Mouse (Mus musculus) embryonic facial prominence, embryonic 13.5 days (tissue): ENCODE measurements at regions not wholly inside any gene's neighbourhood (a gene's known extent, or its start where the extent isn't known, plus 50 kb on each side); places are given as distances from the start of the nearest gene placed in this dataset.
A peak's percentile ranks its signal among the peaks of the same experiment; 100 is the strongest.

Experiments
- ATAC-seq: fragments of 200-750 bp; cut with Nextera tagmentation; 2 replicates; pipeline ENCODE4 v1.8.0; 2017; ENCODE audit warnings: low read depth; ENCODE audit not compliant: insufficient number of reproducible peaks, insufficient read depth, low FRiP score, low TSS enrichment
- H3K27ac ChIP-seq: fragments of 300-500 bp; sonication (generic); 2 replicates; pipeline ENCODE4 v1.5.1; 2015; ENCODE audit warnings: moderate library complexity, mild to moderate bottlenecking, inconsistent platforms
- H3K27me3 ChIP-seq: fragments of 300-500 bp; sonication (generic); 2 replicates; pipeline ENCODE4 v1.6.1; 2015; ENCODE audit warnings: mild to moderate bottlenecking, inconsistent platforms
- H3K36me3 ChIP-seq: fragments of 300-500 bp; sonication (generic); 2 replicates; pipeline ENCODE4 v1.6.1; 2015; ENCODE audit warnings: mild to moderate bottlenecking, inconsistent platforms
- H3K4me1 ChIP-seq: fragments of 300-500 bp; sonication (generic); 2 replicates; pipeline ENCODE4 v1.6.1; 2015; ENCODE audit warnings: inconsistent platforms
- H3K4me2 ChIP-seq: fragments of 300-500 bp; sonication (generic); 2 replicates; pipeline ENCODE4 v1.6.1; 2015; ENCODE audit warnings: moderate library complexity, mild to moderate bottlenecking, inconsistent platforms
- H3K4me3 ChIP-seq: fragments of 300-500 bp; sonication (generic); 2 replicates; pipeline ENCODE4 v1.5.1; 2015; ENCODE audit warnings: mild to moderate bottlenecking, inconsistent platforms
- H3K9ac ChIP-seq: fragments of 300-500 bp; sonication (generic); 2 replicates; pipeline ENCODE4 v1.6.1; 2015; ENCODE audit warnings: mild to moderate bottlenecking, inconsistent platforms
- H3K9me3 ChIP-seq: fragments of 300-500 bp; sonication (generic); 2 replicates; pipeline ENCODE4 v1.6.1; 2016; ENCODE audit warnings: inconsistent platforms
- WGBS: fragments of 180-500 bp; shearing (Covaris S2); methylation state at CpG from one replicate; pipeline ENCODE4 v1.1.7; 2015; ENCODE audit warnings: mixed read lengths; 5-methylcytosine and 5-hydroxymethylcytosine counted together

DNA sequence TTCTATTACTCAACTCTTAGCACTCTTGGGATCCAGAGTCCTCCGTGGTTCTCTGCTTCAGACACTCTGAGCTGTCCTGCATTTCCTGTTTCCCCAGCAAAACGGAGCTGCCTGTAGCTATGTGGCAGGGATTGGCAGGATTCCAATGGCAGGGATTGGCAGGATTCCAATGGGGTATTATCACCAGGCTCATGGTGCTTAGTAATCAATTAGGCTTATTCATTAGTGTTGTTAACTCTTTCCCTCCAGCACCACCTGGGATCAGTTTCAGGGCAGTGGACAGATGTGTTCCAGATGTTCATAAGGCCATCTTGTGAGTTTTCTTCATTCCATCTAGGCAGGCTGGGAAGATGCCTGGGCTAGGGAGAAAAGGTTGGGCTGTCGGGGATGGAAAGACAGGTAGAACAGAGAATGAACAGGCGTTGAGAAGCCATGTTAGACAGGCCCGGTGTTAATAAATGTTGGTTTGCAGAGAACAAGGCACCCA is 163.5 kb downstream of the Emp1 start:
- H3K27ac ChIP-seq: peak overlapping the region; percentile 41; the same call in 1 of the 2 replicates
- no peak overlapping the region for H3K4me3 ChIP-seq
- ATAC-seq: peak; percentile 79
- peak overlapping the region; percentile 28 for H3K4me2 ChIP-seq
- H3K9ac ChIP-seq: no peak overlapping the region
- H3K27me3 ChIP-seq: peaks cover 14% of the 10 kb centered on the region; the same call in 1 of the 2 replicates
- H3K36me3 ChIP-seq: no peaks in the 10 kb centered on the region
- H3K9me3 ChIP-seq: no peaks in the 10 kb centered on the region
- 31% methylated on average over 5 of the region's 5 CpGs for WGBS
- H3K4me1 ChIP-seq: peaks cover 19% of the 10 kb centered on the region

- ATAC-seq: peak; percentile 58
- Histone ChIP-seq H3K9ac (no peak overlapping the region), H3K9me3 (no peaks in the 10 kb centered on the region), H3K36me3 (no peaks in the 10 kb centered on the region), H3K4me3 (no peak overlapping the region), H3K27ac (no peak overlapping the region; the same call in 1 of the 2 replicates), H3K4me1 (peaks cover 19% of the 10 kb centered on the region), H3K4me2 (no peak overlapping the region), H3K27me3 (peaks cover 14% of the 10 kb centered on the region; the same call in 1 of the 2 replicates)
- WGBS: 66% methylated on average over 24 of the region's 24 CpGs
Measured at GRCm38 (mm10) chr6:135526460-135527160, 164.3 kb downstream of the Emp1 start.

GRCm38 (mm10) chr6:135527879-135528278 is 165.5 kb downstream of the Emp1 start:
- ATAC-seq: no peak
- WGBS: 57% methylated on average over 4 of the region's 4 CpGs
- no peak overlapping the region for H3K9ac ChIP-seq

DNA sequence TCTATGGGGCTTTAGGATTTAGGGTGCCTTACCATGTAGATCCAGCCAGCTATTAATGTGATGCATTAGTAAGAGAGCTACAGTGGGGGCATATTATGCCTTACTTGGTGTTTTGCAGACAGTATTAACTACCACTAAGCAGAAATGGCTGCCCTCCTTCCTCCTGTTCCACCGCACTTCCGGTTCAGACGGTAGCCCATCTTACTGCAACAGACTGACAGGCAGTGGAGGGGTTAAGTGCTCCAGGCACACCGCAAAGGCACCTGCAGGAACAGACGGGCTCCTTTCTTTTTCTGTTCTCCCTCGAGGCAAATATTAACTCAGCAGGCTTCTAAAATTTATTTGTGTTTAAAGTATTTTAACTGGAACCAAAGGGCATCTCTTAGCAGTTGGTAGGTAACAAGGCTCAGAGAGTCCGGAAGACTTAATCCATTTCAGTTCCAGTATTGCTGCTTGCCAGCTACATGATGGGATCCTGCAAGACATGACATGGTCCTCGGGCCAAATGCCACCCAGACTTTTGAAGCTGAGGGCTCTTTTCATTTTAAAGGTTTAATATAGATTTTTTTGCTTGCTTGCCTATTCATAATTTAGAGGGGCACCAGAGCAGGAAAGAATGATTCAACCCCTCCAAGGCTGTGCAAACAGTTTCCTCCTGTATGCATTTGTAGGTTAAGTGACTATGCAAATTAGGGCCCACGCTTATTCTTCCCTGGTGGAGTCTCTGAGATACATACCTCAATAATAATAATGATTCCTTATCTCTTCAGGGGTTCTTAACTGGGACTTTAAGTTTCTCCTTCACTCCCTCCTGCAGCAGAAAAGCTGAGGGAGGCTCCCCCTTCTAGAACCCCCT is 177.7 kb downstream of the Emp1 start:
- Histone ChIP-seq H3K9ac (no peak overlapping the region), H3K4me1 (peaks cover 13% of the 10 kb centered on the region; the same call in 1 of the 2 replicates), H3K27ac (no peak overlapping the region), H3K4me3 (no peak overlapping the region), H3K9me3 (no peaks in the 10 kb centered on the region), H3K4me2 (no peak overlapping the region), H3K36me3 (no peaks in the 10 kb centered on the region), H3K27me3 (no peaks in the 10 kb centered on the region; the same call in 1 of the 2 replicates)
- no peak for ATAC-seq
- 39% methylated on average over 9 of the region's 9 CpGs for WGBS

More at GRCm38 (mm10) chr6:135527879-135528278, 165.5 kb downstream of the Emp1 start:
- Histone ChIP-seq H3K27me3 (peaks cover 14% of the 10 kb centered on the region; the same call in 1 of the 2 replicates), H3K4me3 (no peak overlapping the region), H3K4me1 (peaks cover 19% of the 10 kb centered on the region), H3K27ac (no peak overlapping the region), H3K9me3 (no peaks in the 10 kb centered on the region), H3K4me2 (no peak overlapping the region), H3K36me3 (no peaks in the 10 kb centered on the region)

DNA sequence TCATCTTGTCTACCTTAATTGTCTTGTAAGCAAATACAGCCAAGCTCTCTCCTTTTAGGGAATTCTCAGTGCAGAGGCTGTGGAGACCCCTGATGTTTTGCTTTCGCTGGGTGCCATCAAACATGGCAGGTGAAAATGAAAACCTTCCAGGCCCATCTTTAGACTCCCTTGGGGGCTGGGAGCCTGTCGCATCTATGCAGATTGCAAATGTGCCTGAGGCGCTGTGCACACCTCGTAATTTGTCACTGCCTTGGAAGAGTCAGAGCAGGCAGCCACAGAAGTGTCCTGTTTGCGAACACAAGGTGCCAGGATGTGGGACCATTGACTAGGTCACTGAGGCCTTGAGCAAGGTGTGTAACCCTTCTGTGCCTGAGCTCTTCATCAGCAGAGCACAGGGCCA is 179.2 kb downstream of the Emp1 start:
- Histone ChIP-seq H3K4me1 (peaks cover 13% of the 10 kb centered on the region; the same call in 1 of the 2 replicates), H3K9ac (no peak overlapping the region), H3K4me3 (no peak overlapping the region), H3K27ac (no peak overlapping the region), H3K9me3 (no peaks in the 10 kb centered on the region), H3K27me3 (no peaks in the 10 kb centered on the region; the same call in 1 of the 2 replicates), H3K36me3 (no peaks in the 10 kb centered on the region), H3K4me2 (no peak overlapping the region)
- 56% methylated on average over 5 of the region's 5 CpGs for whole genome bisulfite sequencing
- no peak for ATAC-seq

GRCm38 (mm10) chr6:135542356-135542755 is 180.0 kb downstream of the Emp1 start:
- H3K4me3 ChIP-seq: no peak overlapping the region
- no peak overlapping the region for H3K27ac ChIP-seq
- H3K4me1 ChIP-seq: peaks cover 13% of the 10 kb centered on the region; the same call in 1 of the 2 replicates
- WGBS: 52% methylated on average over 5 of the region's 5 CpGs
- H3K9ac ChIP-seq: no peak overlapping the region
- no peak overlapping the region for H3K4me2 ChIP-seq
- no peaks in the 10 kb centered on the region for H3K36me3 ChIP-seq
- no peaks in the 10 kb centered on the region; the same call in 1 of the 2 replicates for H3K27me3 ChIP-seq
- no peak for ATAC-seq
- no peaks in the 10 kb centered on the region for H3K9me3 ChIP-seq

GRCm38 (mm10) chr6:135543390-135543789 is 181.0 kb downstream of the Emp1 start:
- no peak for ATAC-seq
- no peaks in the 10 kb centered on the region for H3K9me3 ChIP-seq
- H3K36me3 ChIP-seq: no peaks in the 10 kb centered on the region
- 47% methylated on average over 3 of the region's 3 CpGs for WGBS
- peaks cover 13% of the 10 kb centered on the region; the same call in 1 of the 2 replicates for H3K4me1 ChIP-seq
- H3K27me3 ChIP-seq: no peaks in the 10 kb centered on the region; the same call in 1 of the 2 replicates
- no peak overlapping the region for H3K27ac ChIP-seq
- no peak overlapping the region for H3K4me3 ChIP-seq
- H3K4me2 ChIP-seq: no peak overlapping the region
- no peak overlapping the region for H3K9ac ChIP-seq

- peaks cover 13% of the 10 kb centered on the region; the same call in 1 of the 2 replicates for H3K4me1 ChIP-seq
- no peak overlapping the region for H3K27ac ChIP-seq
- H3K9me3 ChIP-seq: no peaks in the 10 kb centered on the region
- H3K27me3 ChIP-seq: no peaks in the 10 kb centered on the region; the same call in 1 of the 2 replicates
- H3K4me2 ChIP-seq: no peak overlapping the region
- no peak for ATAC-seq
- no peaks in the 10 kb centered on the region for H3K36me3 ChIP-seq
- 56% methylated on average over 3 of the region's 3 CpGs for WGBS
- H3K9ac ChIP-seq: no peak overlapping the region
- H3K4me3 ChIP-seq: no peak overlapping the region
Measured at GRCm38 (mm10) chr6:135543863-135544262, 181.5 kb downstream of the Emp1 start.

DNA sequence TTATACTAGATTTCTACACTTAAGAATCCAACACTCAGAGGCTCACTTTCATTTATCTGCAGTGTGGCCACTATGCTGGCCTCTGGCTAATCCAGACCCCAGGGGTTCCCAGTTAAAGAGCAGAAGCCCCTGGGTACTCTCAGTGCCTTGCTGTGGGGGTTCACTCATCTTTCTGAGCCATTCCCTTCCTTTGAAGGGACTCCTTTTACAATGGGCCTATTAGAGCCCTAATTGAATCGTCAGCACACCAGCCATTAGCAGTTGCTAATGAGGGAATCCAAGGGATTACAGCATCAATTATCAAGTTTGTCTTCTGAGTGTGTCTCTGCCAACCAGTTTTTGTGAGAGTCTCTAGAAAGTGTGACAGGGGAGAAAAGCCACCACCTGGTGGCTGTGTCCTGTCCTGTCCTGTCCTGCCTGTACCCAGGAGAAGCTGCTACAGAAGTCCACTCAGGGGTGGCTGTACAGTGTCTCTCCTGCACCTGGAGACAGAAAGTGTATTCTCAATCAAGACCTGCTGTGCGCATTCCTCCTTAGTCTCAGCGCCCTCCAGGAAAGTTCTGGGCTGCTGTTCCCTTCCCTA is 188.1 kb downstream of the Emp1 start:
- Histone ChIP-seq H3K27ac (no peak overlapping the region), H3K4me1 (no peaks in the 10 kb centered on the region), H3K27me3 (no peaks in the 10 kb centered on the region), H3K4me3 (no peak overlapping the region), H3K9me3 (no peaks in the 10 kb centered on the region), H3K36me3 (no peaks in the 10 kb centered on the region), H3K4me2 (no peak overlapping the region), H3K9ac (no peak overlapping the region)
- 41% methylated on average over 3 of the region's 3 CpGs for WGBS
- no peak for ATAC-seq

- Histone ChIP-seq H3K9ac (no peak overlapping the region), H3K36me3 (no peaks in the 10 kb centered on the region)
- 87% methylated on average over 3 of the region's 3 CpGs for WGBS
Measured at GRCm38 (mm10) chr6:135552396-135552795, 190.1 kb downstream of the Emp1 start.

GRCm38 (mm10) chr6:135559501-135559907 is 197.2 kb downstream of the Emp1 start:
- Histone ChIP-seq H3K27me3 (no peaks in the 10 kb centered on the region), H3K4me3 (no peak overlapping the region), H3K27ac (no peak overlapping the region), H3K9me3 (no peaks in the 10 kb centered on the region), H3K4me1 (peaks cover 11% of the 10 kb centered on the region), H3K36me3 (no peaks in the 10 kb centered on the region), H3K4me2 (no peak overlapping the region), H3K9ac (no peak overlapping the region)
- ATAC-seq: peak; percentile 76
- WGBS: 68% methylated on average over 5 of the region's 5 CpGs

More at GRCm38 (mm10) chr6:135552396-135552795, 190.1 kb downstream of the Emp1 start:
- no peak overlapping the region for H3K27ac ChIP-seq
- no peaks in the 10 kb centered on the region for H3K4me1 ChIP-seq
- ATAC-seq: no peak
- H3K4me2 ChIP-seq: no peak overlapping the region
- no peaks in the 10 kb centered on the region for H3K9me3 ChIP-seq
- H3K4me3 ChIP-seq: no peak overlapping the region
- no peaks in the 10 kb centered on the region for H3K27me3 ChIP-seq
